Mouse (Mus musculus) adrenal gland, postnatal 25 days (tissue): ENCODE data around the gene Wdr82. TPM values are rescaled to one million over a fixed set of nuclear protein-coding genes. Genes with fewer than 3 reads are reported as not detected.
"Not testable (repeated sequence)": the region's sequence is repeated elsewhere in the genome, so short reads cannot be mapped to it uniquely, and the experiment has no call there.

Experiments used
- DNase-seq: peaks from one replicate; pipeline ENCODE4 v3.0.0; 2021; ENCODE audit warnings: mixed read lengths
- total RNA-seq: library from RNA; stranded (reverse); gene quantifications from 2 replicates; pipeline ENCODE4 v1.2.3, GENCODE M21; 2021

The Wdr82 gene
- total RNA-seq, 1 experiment from 2014 or later, result 83.3 TPM

GRCm38 (mm10) chr9:106166709-106167108, 4.0 kb upstream of the Wdr82 start:
- no peak for DNase-seq

- no peak for DNase-seq
Measured at GRCm38 (mm10) chr9:106167241-106167640, 3.5 kb upstream of the Wdr82 start.

- no peak for DNase-seq
Measured at GRCm38 (mm10) chr9:106167703-106168102, 3.0 kb upstream of the Wdr82 start.

- not testable (repeated sequence) for DNase-seq
Measured at GRCm38 (mm10) chr9:106169006-106169405, 1.7 kb upstream of the Wdr82 start.

- DNase-seq, result no peak
Measured at GRCm38 (mm10) chr9:106169917-106170316, 811 bp upstream of the Wdr82 start.

GRCm38 (mm10) chr9:106171346-106172158, 824 bp downstream of the Wdr82 start:
- DNase-seq, result peak; percentile 87

- no peak for DNase-seq
Measured at GRCm38 (mm10) chr9:106172527-106172926, 1.8 kb downstream of the Wdr82 start.

- DNase-seq, result no peak
Measured at GRCm38 (mm10) chr9:106173363-106173762, 2.6 kb downstream of the Wdr82 start.

GRCm38 (mm10) chr9:106175552-106176200, 4.9 kb downstream of the Wdr82 start:
- DNase-seq, result no peak

- DNase-seq, result no peak
Measured at GRCm38 (mm10) chr9:106176769-106177168, 6.0 kb downstream of the Wdr82 start.

- DNase-seq, result no peak
Measured at GRCm38 (mm10) chr9:106177799-106178198, 7.1 kb downstream of the Wdr82 start.

GRCm38 (mm10) chr9:106179454-106179853, 8.7 kb downstream of the Wdr82 start:
- DNase-seq, result no peak

GRCm38 (mm10) chr9:106179964-106180363, 9.2 kb downstream of the Wdr82 start:
- no peak for DNase-seq

GRCm38 (mm10) chr9:106182146-106182545, 11.4 kb downstream of the Wdr82 start:
- no peak for DNase-seq

GRCm38 (mm10) chr9:106183996-106184395, 13.3 kb downstream of the Wdr82 start:
- DNase-seq, result no peak

GRCm38 (mm10) chr9:106191355-106191754, 20.6 kb downstream of the Wdr82 start:
- no peak for DNase-seq

GRCm38 (mm10) chr9:106192024-106192423, 21.3 kb downstream of the Wdr82 start:
- DNase-seq, result no peak

GRCm38 (mm10) chr9:106192998-106193397, 22.3 kb downstream of the Wdr82 start:
- no peak for DNase-seq

- no peak for DNase-seq
Measured at GRCm38 (mm10) chr9:106193930-106194807, 23.4 kb downstream of the Wdr82 start.

- DNase-seq, result no peak
Measured at GRCm38 (mm10) chr9:106195693-106196092, 25.0 kb downstream of the Wdr82 start.

- DNase-seq, result no peak
Measured at GRCm38 (mm10) chr9:106197081-106197713, 26.5 kb downstream of the Wdr82 start.

GRCm38 (mm10) chr9:106197732-106198131, 27.0 kb downstream of the Wdr82 start:
- no peak for DNase-seq
